ENCODE assay signal across 1 mouse cellular context in genomic region chr17:15526986-15527810, GRCm38 (mm10).
TF ChIP-seq lines count a peak whose summit lies in the region.

Gene Pdcd2 (minus strand): TSS chr17:15527301.

TF ChIP-seq in CH12.LX, 34 proteins besides CTCF, POLR2A, EP300 and RAD21 (continued from another document):
- peak; percentile 85 for TF ChIP-seq USF2 (conservative IDR thresholded peaks at IDR 0.05; ENCODE audit: low read depth, low read length)
- no peak for TF ChIP-seq RCOR1 (conservative IDR thresholded peaks at IDR 0.05; ENCODE audit: low read depth, low read length)
- TF ChIP-seq MEF2A (IDR thresholded peaks at IDR 0.05; ENCODE audit: borderline replicate concordance, low read depth, low read length), result 0 out of 2 replicates have a peak, but pooled peaks have one; percentile 42
- TF ChIP-seq TCF12 (IDR thresholded peaks at IDR 0.05; ENCODE audit: low read depth, low read length), result peak; percentile 92
- TF ChIP-seq ETS1 (conservative IDR thresholded peaks at IDR 0.05; ENCODE audit: low read depth, low read length), result no peak
- TF ChIP-seq NELFE (IDR thresholded peaks at IDR 0.05; ENCODE audit: low read depth, low read length), result peak; percentile 96
- TF ChIP-seq PAX5 (IDR thresholded peaks at IDR 0.05; ENCODE audit: low read length), result no peak
- 0 out of 2 replicates have a peak, but pooled peaks have one; percentile 61 for TF ChIP-seq CHD1 (IDR thresholded peaks at IDR 0.05; ENCODE audit: low read depth, low read length)
- TF ChIP-seq ELF1 (IDR thresholded peaks at IDR 0.05; ENCODE audit: low read depth, low read length), result peak; percentile 89
- TF ChIP-seq IRF4 (IDR thresholded peaks at IDR 0.05; ENCODE audit: low read depth, low read length), result no peak; the same call in 1 of the 2 replicates
- TF ChIP-seq TBP (conservative IDR thresholded peaks at IDR 0.05; ENCODE audit: low read depth, low read length), result peak; percentile 93
- TF ChIP-seq BHLHE40 (IDR thresholded peaks at IDR 0.05; ENCODE audit: low read depth, low read length), result peak; percentile 93
